Mouse (Mus musculus) olfactory bulb, adult 2 months (tissue): ENCODE data around the gene Gm4175. TPM values are rescaled to one million over a fixed set of nuclear protein-coding genes. Genes with fewer than 3 reads are reported as not detected.
"Not testable (repeated sequence)": the region's sequence is repeated elsewhere in the genome, so short reads cannot be mapped to it uniquely, and the experiment has no call there.

Experiments used
- H3K27ac ChIP-seq: fragments of 200-500 bp; 2 replicates; pipeline ENCODE4 v1.5.1; 2012; ENCODE audit warnings: low read depth, low read length; ENCODE audit not compliant: insufficient read depth
- H3K4me1 ChIP-seq: fragments of 200-500 bp; 2 replicates; pipeline ENCODE4 v1.6.1; 2012; ENCODE audit warnings: low read length; ENCODE audit not compliant: control insufficient read depth, insufficient read depth
- H3K4me3 ChIP-seq: fragments of 200-500 bp; 2 replicates; pipeline ENCODE4 v1.5.1; 2012; ENCODE audit warnings: mild to moderate bottlenecking, low read depth, low read length, moderate library complexity; ENCODE audit not compliant: insufficient read depth
- WGBS: fragments of 180-500 bp; shearing (Covaris S2); methylation state at CpG from one replicate; pipeline ENCODE4 v1.1.7; 2018; 5-methylcytosine and 5-hydroxymethylcytosine counted together
- polyA plus RNA-seq: library from polyadenylated mRNA; stranded (reverse); fragments of >200 nt; gene quantifications from 2 replicates; pipeline ENCODE4 v1.2.4, GENCODE M21; 2012; ENCODE audit warnings: low replicate concordance; ENCODE audit not compliant: missing spikeins, insufficient read depth, insufficient read length

Gm4175 gene
- polyA plus RNA-seq: not detected in 2 replicates

- H3K4me1 ChIP-seq, H3K27ac ChIP-seq, H3K4me3 ChIP-seq: not testable (repeated sequence)
- no CpG with 5 or more reads among the region's 5 CpGs for WGBS
Measured at GRCm38 (mm10) chr7:21761375-21761774, at the start of gene Gm4175. TSS of gene Gm4175 (minus strand) at chr7:21761475.

GRCm38 (mm10) chr7:21796628-21797027, 35.4 kb upstream of the Gm4175 start, which contains the start of gene Gm4177:
TSS of gene Gm4177 (minus strand) at chr7:21796728.
- no CpG with 5 or more reads among the region's 3 CpGs for WGBS
- H3K27ac ChIP-seq, H3K4me1 ChIP-seq, H3K4me3 ChIP-seq: not testable (repeated sequence)

Other genes starting within 250 kb of the Gm4175 start
- not detected in 2 replicates for gene Vmn1r130, start 249.7 kb downstream of the Gm4175 start, polyA plus RNA-seq
- gene Vmn1r131, start 215.4 kb downstream of the Gm4175 start, polyA plus RNA-seq: not detected in 2 replicates
- gene Vmn1r132, start 147.4 kb downstream of the Gm4175 start, polyA plus RNA-seq: not detected in 2 replicates
- gene Gm4177, start 35.3 kb upstream of the Gm4175 start, polyA plus RNA-seq: not detected in 2 replicates
- not detected in 2 replicates for gene Vmn1r135, start 70.9 kb upstream of the Gm4175 start, polyA plus RNA-seq
- gene Gm5725, start 82.8 kb upstream of the Gm4175 start, polyA plus RNA-seq: not detected in 2 replicates
- gene Gm5891, start 159.8 kb upstream of the Gm4175 start, polyA plus RNA-seq: not detected in 2 replicates
- gene Vmn1r137, start 233.1 kb upstream of the Gm4175 start, polyA plus RNA-seq: not detected in 2 replicates